Mouse (Mus musculus): ENCODE measurements at regions not wholly inside any gene's neighbourhood (a gene's known extent, or its start where the extent isn't known, plus 50 kb on each side); places are given as distances from the start of the nearest gene placed in this dataset.

GRCm38 (mm10) chr5:129354877-129355276 lies 146.1 kb upstream of the Sfswap start:
- TF ChIP-seq CTCF (IDR thresholded peaks at IDR 0.05; ENCODE audit: low read depth, low read length) (no peak), TAL1 (conservative IDR thresholded peaks at IDR 0.05; ENCODE audit: low read depth, low read length) (no peak)
